Mouse (Mus musculus): ENCODE results near the gene Zfp281.

DNA sequence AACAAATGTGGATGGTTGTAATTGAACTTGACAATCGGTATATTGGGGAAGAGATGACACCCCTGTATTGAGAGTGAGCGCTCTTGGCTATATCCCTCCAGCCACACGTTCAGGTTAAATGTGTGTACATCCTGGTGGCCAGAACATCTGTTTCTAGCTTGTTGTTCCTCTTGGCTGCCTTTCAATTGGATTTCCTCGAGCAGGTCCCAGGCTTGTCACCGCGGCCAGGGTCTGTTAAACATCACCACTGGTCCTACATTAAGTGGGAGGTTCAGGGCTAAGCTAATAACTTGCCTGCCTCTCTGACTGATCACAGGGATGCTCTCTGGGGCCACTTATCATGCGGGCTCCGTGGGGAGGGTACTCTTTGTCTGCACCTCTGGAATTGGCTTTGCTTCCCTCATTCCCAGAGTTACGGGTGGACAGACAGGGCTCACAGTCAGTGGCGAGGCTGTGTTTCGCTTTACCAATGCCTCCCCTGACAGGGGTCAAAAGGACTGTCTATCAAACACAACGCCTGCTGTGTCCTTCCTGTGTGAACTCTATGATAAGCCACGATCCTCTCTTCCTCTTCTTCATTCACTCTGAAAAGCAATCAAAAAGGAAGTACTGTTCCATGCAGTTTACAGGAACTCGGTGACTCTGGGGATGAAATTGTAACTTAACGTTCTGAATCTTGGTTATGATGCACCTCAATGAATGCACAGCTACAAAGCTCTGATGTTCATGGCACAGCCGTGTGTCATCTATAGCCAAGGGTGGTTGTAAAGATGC is 46.6 kb upstream of the Zfp281 start:
- TF ChIP-seq CTCF (IDR thresholded peaks at IDR 0.05; ENCODE audit: insufficient read depth, low read depth, low read length) (no peak), POLR2A (IDR thresholded peaks at IDR 0.05; ENCODE audit: insufficient read depth, low read depth, low read length) (no peak)

Measured in olfactory bulb, adult 2 months (tissue).